Mouse (Mus musculus): ENCODE results near the gene Pdxp.

Pdxp gene

DNA sequence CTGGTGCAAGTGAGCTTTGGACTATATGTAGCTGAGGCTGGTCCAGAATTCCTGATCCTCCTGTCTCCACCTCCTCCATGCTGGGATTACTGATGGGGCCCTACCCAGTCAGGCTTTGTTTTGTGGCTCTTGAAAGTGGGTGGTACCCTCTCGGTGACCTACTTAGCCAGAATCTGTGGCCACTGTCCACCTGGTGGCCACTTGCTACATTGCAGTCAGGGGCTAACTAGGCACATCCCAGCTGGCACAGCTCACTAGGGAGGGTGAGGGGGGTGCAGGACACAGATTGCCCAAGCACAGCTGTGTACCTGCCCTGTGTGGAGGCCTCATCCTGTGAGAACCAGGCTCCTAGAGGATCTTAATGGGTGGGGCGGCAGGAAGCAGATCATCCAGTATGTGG is 49.2 kb downstream of the Pdxp start:
- no peak for TF ChIP-seq GATA4 (IDR thresholded peaks at IDR 0.05; ENCODE audit: insufficient replicate concordance, low read length)
